Mouse (Mus musculus): ENCODE data around the gene Myh9. TPM values are rescaled to one million over a fixed set of nuclear protein-coding genes. Genes with fewer than 3 reads are reported as not detected.

The Myh9 gene
- total RNA-seq, 2 experiments from 2014 or later, result 219 to 228 TPM

GRCm38 (mm10) chr15:77827794-77828193, 14.2 kb downstream of the Myh9 start:
- DNase-seq, result no peak

- DNase-seq, result no peak
Observed at GRCm38 (mm10) chr15:77827379-77827778, 14.6 kb downstream of the Myh9 start.

GRCm38 (mm10) chr15:77825382-77825781, 16.6 kb downstream of the Myh9 start:
- DNase-seq, result no peak

GRCm38 (mm10) chr15:77824321-77824720, 17.7 kb downstream of the Myh9 start:
- DNase-seq, result no peak

- DNase-seq, result no peak
Observed at GRCm38 (mm10) chr15:77823634-77824033, 18.3 kb downstream of the Myh9 start.

GRCm38 (mm10) chr15:77823196-77823595, 18.8 kb downstream of the Myh9 start:
- DNase-seq, result no peak

GRCm38 (mm10) chr15:77822671-77823070, 19.3 kb downstream of the Myh9 start:
- DNase-seq, result no peak

GRCm38 (mm10) chr15:77822057-77822466, 19.9 kb downstream of the Myh9 start:
- no peak for DNase-seq

GRCm38 (mm10) chr15:77821424-77821823, 20.6 kb downstream of the Myh9 start:
- peak; percentile 59 for DNase-seq

GRCm38 (mm10) chr15:77820480-77821163, 21.4 kb downstream of the Myh9 start:
- no peak for DNase-seq

GRCm38 (mm10) chr15:77819894-77820387, 22.0 kb downstream of the Myh9 start:
- DNase-seq, result peak; percentile 69

GRCm38 (mm10) chr15:77818556-77819158, 23.3 kb downstream of the Myh9 start:
- no peak for DNase-seq

- DNase-seq, result no peak
Observed at GRCm38 (mm10) chr15:77817417-77817816, 24.6 kb downstream of the Myh9 start.

GRCm38 (mm10) chr15:77816601-77816950, 25.4 kb downstream of the Myh9 start:
- no peak for DNase-seq

GRCm38 (mm10) chr15:77815867-77816600, 25.9 kb downstream of the Myh9 start:
- DNase-seq, result peak; percentile 62

GRCm38 (mm10) chr15:77813639-77814375, 28.2 kb downstream of the Myh9 start:
- DNase-seq, result peak; percentile 61

- DNase-seq, result no peak
Observed at GRCm38 (mm10) chr15:77812578-77812977, 29.4 kb downstream of the Myh9 start.

- DNase-seq, result no peak
Observed at GRCm38 (mm10) chr15:77811099-77811760, 30.7 kb downstream of the Myh9 start.

GRCm38 (mm10) chr15:77810416-77811098, 31.4 kb downstream of the Myh9 start:
- no peak for DNase-seq

- no peak for DNase-seq
Observed at GRCm38 (mm10) chr15:77809434-77809833, 32.5 kb downstream of the Myh9 start.

GRCm38 (mm10) chr15:77807264-77807585, 34.8 kb downstream of the Myh9 start:
- DNase-seq, result no peak
